Mouse (Mus musculus): ENCODE measurements around the gene Fhad1.

DNA sequence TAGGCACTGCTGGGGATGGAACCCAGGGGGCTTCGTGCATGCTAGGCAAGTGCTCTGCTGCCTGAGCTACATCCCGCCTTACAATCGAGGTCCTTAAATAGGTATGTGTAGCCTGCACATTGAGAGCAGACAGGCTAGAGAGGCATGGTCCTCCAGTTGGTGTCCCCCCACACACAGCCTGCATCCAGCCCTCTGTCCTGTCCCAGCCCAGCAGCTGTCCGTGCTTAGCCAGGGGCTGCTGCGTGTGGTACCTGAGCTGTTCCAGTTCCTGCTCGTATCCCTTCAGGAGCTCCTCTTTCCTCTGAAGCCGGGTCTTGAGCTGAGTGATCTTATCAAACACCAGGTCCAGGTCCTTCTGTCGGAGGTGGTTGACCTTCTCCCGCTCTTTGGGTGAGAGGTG is 110.2 kb downstream of the Fhad1 start:
- TF ChIP-seq CTCF (conservative IDR thresholded peaks at IDR 0.05 in 1 of 2, IDR thresholded peaks at IDR 0.05 in 1 of 2; ENCODE audit: low read depth in 2 of 2, low read length in 2 of 2): no peak
- TF ChIP-seq MXI1 (IDR thresholded peaks at IDR 0.05; ENCODE audit: low read depth, low read length): no peak
- TF ChIP-seq RAD21 (IDR thresholded peaks at IDR 0.05; ENCODE audit: low read depth, low read length): no peak
- no peak for TF ChIP-seq USF1 (IDR thresholded peaks at IDR 0.05; ENCODE audit: low read depth, low read length)
- TF ChIP-seq POLR2A (IDR thresholded peaks at IDR 0.05; ENCODE audit: low read depth, low read length): no peak
- no peak for TF ChIP-seq MAZ (IDR thresholded peaks at IDR 0.05; ENCODE audit: low read depth, low read length)
- TF ChIP-seq ZMIZ1 (IDR thresholded peaks at IDR 0.05; ENCODE audit: low read depth, low read length): no peak
- no peak for TF ChIP-seq RCOR1 (conservative IDR thresholded peaks at IDR 0.05; ENCODE audit: low read depth, low read length)
- no peak for TF ChIP-seq MYC (IDR thresholded peaks at IDR 0.05; ENCODE audit: low read depth, low read length)
- no peak for TF ChIP-seq KAT2A (IDR thresholded peaks at IDR 0.05; ENCODE audit: insufficient replicate concordance, low read length)
- TF ChIP-seq CHD1 (IDR thresholded peaks at IDR 0.05; ENCODE audit: low read depth, low read length): no peak
- TF ChIP-seq UBTF (IDR thresholded peaks at IDR 0.05; ENCODE audit: low read depth, low read length): no peak
